Mouse (Mus musculus) lung, embryonic 15.5 days (tissue): ENCODE data around the gene Naaladl2. TPM values are rescaled to one million over a fixed set of nuclear protein-coding genes. Genes with fewer than 3 reads are reported as not detected.

Source experiments
- ATAC-seq: fragments of 200-750 bp; cut with Nextera tagmentation; 2 replicates; pipeline ENCODE4 v1.8.0; 2017; ENCODE audit warnings: moderate number of reproducible peaks, borderline replicate concordance; ENCODE audit not compliant: low FRiP score, low TSS enrichment; ENCODE audit errors: extremely low read depth
- H3K27ac ChIP-seq: fragments of 300-500 bp; sonication (generic); 2 replicates; pipeline ENCODE4 v1.5.1; 2015; ENCODE audit warnings: moderate library complexity, mild to moderate bottlenecking, inconsistent platforms
- H3K27me3 ChIP-seq: fragments of 300-500 bp; sonication (generic); 2 replicates; pipeline ENCODE4 v1.6.1; 2015; ENCODE audit warnings: inconsistent platforms
- H3K36me3 ChIP-seq: fragments of 300-500 bp; sonication (generic); 2 replicates; pipeline ENCODE4 v1.6.1; 2015; ENCODE audit warnings: inconsistent platforms
- H3K4me1 ChIP-seq: fragments of 300-500 bp; sonication (generic); 2 replicates; pipeline ENCODE4 v1.6.1; 2015; ENCODE audit warnings: inconsistent platforms
- H3K4me2 ChIP-seq: fragments of 300-500 bp; sonication (generic); 2 replicates; pipeline ENCODE4 v1.6.1; 2015; ENCODE audit warnings: inconsistent platforms, mild to moderate bottlenecking, moderate library complexity
- H3K4me3 ChIP-seq: fragments of 300-500 bp; sonication (generic); 2 replicates; pipeline ENCODE4 v1.5.1; 2015; ENCODE audit warnings: mild to moderate bottlenecking, inconsistent platforms
- H3K9ac ChIP-seq: fragments of 300-500 bp; sonication (generic); 2 replicates; pipeline ENCODE4 v1.6.1; 2015; ENCODE audit warnings: inconsistent platforms
- H3K9me3 ChIP-seq: fragments of 300-500 bp; sonication (generic); 2 replicates; pipeline ENCODE4 v1.6.1; 2016; ENCODE audit warnings: inconsistent platforms
- WGBS: fragments of 180-500 bp; shearing (Covaris S2); methylation state at CpG from one replicate; pipeline ENCODE4 v1.1.7; 2015; 5-methylcytosine and 5-hydroxymethylcytosine counted together
- polyA plus RNA-seq: library from polyadenylated mRNA; unstranded; fragments of >200 nt; fragmentation: Nextera tagmentation; extraction: Ambion mirVana; gene quantifications from 2 replicates; pipeline ENCODE4 v1.2.1, GENCODE M21; 2015

Naaladl2 gene
- polyA plus RNA-seq: 2.9 and 3.2 TPM in 2 replicates

DNA sequence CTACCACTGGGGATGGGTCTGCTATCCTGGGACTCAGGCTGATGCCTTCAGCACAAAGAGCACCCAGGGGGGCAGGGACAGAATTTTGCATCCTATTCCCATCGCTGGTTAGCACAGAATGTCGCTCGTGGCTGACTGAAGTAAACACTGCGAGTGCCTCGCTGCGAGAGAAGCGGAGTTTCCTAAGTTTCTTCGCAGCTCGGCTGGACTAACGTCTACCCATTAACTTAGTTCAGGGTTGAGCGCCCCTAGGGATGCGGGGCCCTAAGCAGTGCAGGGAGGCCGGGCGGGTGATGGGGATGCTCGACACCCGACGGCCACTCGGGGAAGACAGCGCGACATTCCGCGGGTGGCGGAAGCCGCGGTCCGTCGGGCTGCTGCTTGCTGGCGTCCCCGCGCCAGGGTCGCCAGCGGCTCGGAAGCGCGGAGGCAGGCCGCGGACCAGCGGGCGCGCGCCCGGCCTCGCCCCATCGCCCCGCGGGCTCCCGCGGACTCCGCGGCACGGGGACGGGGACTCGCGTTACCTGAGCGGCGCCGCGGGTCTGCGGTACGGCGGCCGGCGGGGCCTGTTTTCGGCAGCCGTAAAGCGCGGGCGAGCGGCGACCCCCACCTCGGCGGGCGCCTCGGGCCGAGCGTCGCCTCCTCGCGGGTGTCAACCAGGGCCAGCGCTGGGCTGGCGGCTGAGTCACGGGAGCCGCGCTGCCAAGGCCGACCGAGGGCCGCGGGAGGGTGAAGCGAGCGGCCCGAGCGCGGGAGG, at the start of gene Naaladl2:
Gene Naaladl2 (minus strand): TSS at position 707 of the 757 bp plus-strand sequence.
- Histone ChIP-seq H3K4me1 (no peaks in the 10 kb centered on the region), H3K27ac (peak within 1 kb of the TSS; percentile 29), H3K4me3 (peak within 1 kb of the TSS; percentile 61), H3K27me3 (no peaks in the 10 kb centered on the region), H3K36me3 (no peaks in the 10 kb centered on the region), H3K9ac (peak within 1 kb of the TSS; percentile 51), H3K9me3 (no peaks in the 10 kb centered on the region), H3K4me2 (peak within 1 kb of the TSS; percentile 60)
- under 1% methylated on average over 82 of the region's 93 CpGs for WGBS
- peak; percentile 93 for ATAC-seq

GRCm38 (mm10) chr3:25151721-25152120, 7.7 kb upstream of the Naaladl2 start:
- Histone ChIP-seq H3K4me2 (no peak overlapping the region), H3K36me3 (no peaks in the 10 kb centered on the region), H3K27me3 (no peaks in the 10 kb centered on the region), H3K4me3 (no peak overlapping the region), H3K9ac (no peak overlapping the region), H3K9me3 (peaks cover 10% of the 10 kb centered on the region), H3K4me1 (no peaks in the 10 kb centered on the region), H3K27ac (no peak overlapping the region)
- 86% methylated on average over 13 of the region's 13 CpGs for WGBS
- no peak for ATAC-seq

DNA sequence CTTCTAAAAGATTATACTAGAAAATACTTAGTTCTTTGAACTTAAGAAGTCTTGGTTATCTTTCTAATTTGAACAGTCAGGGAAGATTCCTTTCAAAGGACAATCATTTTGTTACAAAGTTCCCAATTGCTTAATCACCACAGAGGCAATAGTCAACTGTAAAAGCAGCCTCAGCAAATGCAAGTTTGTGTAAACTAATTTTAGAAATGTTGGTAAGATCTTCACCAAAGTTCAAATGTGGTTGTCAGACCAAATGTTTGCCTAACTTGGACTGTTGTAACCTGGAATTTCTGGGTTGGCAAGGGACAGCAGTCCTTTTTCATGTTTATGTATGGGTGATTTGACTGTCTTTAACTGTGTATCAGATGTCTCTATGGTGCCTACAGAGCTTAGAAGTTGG, 3.2 kb upstream of the Naaladl2 start:
- no peak for ATAC-seq
- Histone ChIP-seq H3K36me3 (no peaks in the 10 kb centered on the region), H3K4me2 (no peak overlapping the region), H3K9ac (no peak overlapping the region), H3K27me3 (no peaks in the 10 kb centered on the region), H3K4me1 (no peaks in the 10 kb centered on the region), H3K9me3 (peaks cover 6% of the 10 kb centered on the region; the same call in 1 of the 2 replicates), H3K4me3 (no peak overlapping the region), H3K27ac (no peak overlapping the region)

- Histone ChIP-seq H3K9me3 (no peaks in the 10 kb centered on the region), H3K9ac (no peak overlapping the region), H3K36me3 (no peaks in the 10 kb centered on the region), H3K4me3 (no peak overlapping the region), H3K4me1 (no peaks in the 10 kb centered on the region), H3K27ac (no peak overlapping the region), H3K27me3 (no peaks in the 10 kb centered on the region), H3K4me2 (peak overlapping the region; percentile 60; the same call in 1 of the 2 replicates)
- 18% methylated on average over 8 of the region's 8 CpGs for WGBS
- ATAC-seq: no peak
These were observed 1.1 kb upstream of the Naaladl2 start for GRCm38 (mm10) chr3:25144961-25145697.

GRCm38 (mm10) chr3:25143111-25143510, 950 bp downstream of the Naaladl2 start:
- no peak for ATAC-seq
- peak overlapping the region; percentile 60 for H3K4me2 ChIP-seq
- H3K4me1 ChIP-seq: no peaks in the 10 kb centered on the region
- WGBS: 40% methylated on average over 6 of the region's 6 CpGs
- no peak overlapping the region for H3K27ac ChIP-seq
- H3K36me3 ChIP-seq: no peaks in the 10 kb centered on the region
- no peaks in the 10 kb centered on the region for H3K27me3 ChIP-seq
- H3K4me3 ChIP-seq: peak overlapping the region; percentile 61
- no peaks in the 10 kb centered on the region for H3K9me3 ChIP-seq
- H3K9ac ChIP-seq: peak overlapping the region; percentile 51

- no peaks in the 10 kb centered on the region for H3K36me3 ChIP-seq
- no peak overlapping the region for H3K27ac ChIP-seq
- H3K4me3 ChIP-seq: no peak overlapping the region
- no peaks in the 10 kb centered on the region for H3K9me3 ChIP-seq
- ATAC-seq: no peak
- H3K9ac ChIP-seq: no peak overlapping the region
- no peak overlapping the region for H3K4me2 ChIP-seq
- no peaks in the 10 kb centered on the region for H3K4me1 ChIP-seq
- WGBS: 48% methylated on average over 3 of the region's 3 CpGs
- H3K27me3 ChIP-seq: no peaks in the 10 kb centered on the region
These were observed 12.2 kb downstream of the Naaladl2 start for GRCm38 (mm10) chr3:25131848-25132247.

DNA sequence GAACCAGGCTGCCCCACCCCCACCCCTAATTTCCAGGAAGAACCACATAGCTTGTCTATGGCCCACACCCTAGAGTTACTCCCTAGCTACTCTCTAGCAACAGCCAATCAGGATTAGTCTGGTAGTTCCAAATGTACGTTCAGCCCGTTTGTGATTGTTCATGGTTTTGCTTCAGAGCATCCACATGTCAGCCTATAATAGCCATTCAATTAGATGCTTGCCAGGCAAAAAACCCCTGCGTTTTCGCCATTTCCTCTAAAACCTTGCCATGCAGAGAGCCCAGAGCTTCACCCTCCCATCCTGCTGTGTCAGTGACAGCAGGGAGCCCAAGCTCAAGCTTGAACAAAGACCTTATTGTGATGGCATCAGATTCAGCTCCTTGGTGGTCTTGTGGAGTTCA, 16.2 kb downstream of the Naaladl2 start:
- ATAC-seq: no peak
- H3K27ac ChIP-seq: no peak overlapping the region
- no peaks in the 10 kb centered on the region for H3K4me1 ChIP-seq
- no peak overlapping the region for H3K4me3 ChIP-seq
- no peak overlapping the region for H3K4me2 ChIP-seq
- no peaks in the 10 kb centered on the region for H3K27me3 ChIP-seq
- no peak overlapping the region for H3K9ac ChIP-seq
- 62% methylated on average over 4 of the region's 4 CpGs for WGBS
- no peaks in the 10 kb centered on the region for H3K36me3 ChIP-seq
- no peaks in the 10 kb centered on the region for H3K9me3 ChIP-seq

GRCm38 (mm10) chr3:25124919-25125846, 18.9 kb downstream of the Naaladl2 start:
- Histone ChIP-seq H3K27me3 (no peaks in the 10 kb centered on the region), H3K4me3 (no peak overlapping the region), H3K9me3 (no peaks in the 10 kb centered on the region), H3K9ac (no peak overlapping the region), H3K4me1 (no peaks in the 10 kb centered on the region), H3K4me2 (no peak overlapping the region), H3K27ac (no peak overlapping the region), H3K36me3 (no peaks in the 10 kb centered on the region)
- 44% methylated on average over 5 of the region's 5 CpGs for WGBS
- no peak for ATAC-seq

DNA sequence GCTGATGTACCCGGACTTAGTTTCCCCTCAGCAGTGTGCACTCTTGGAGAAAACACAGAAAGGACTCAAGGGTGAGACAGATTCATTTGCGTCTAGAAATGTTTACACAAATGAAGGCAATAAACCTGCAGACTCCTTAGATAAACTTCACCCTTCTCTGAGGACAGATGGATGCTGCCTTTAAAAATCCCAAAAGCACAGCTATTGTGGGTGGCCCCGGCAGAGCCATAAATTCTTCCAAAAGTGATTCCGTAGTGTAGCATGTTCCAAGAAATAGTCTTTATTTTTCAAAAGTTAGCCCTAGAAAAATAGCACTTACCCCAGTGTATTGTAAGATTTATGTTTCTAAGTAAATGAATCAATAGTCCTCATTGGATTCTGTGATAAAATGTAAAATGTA, 31.0 kb downstream of the Naaladl2 start:
- Histone ChIP-seq H3K27me3 (no peaks in the 10 kb centered on the region), H3K9me3 (no peaks in the 10 kb centered on the region), H3K36me3 (no peaks in the 10 kb centered on the region), H3K4me1 (0 out of 2 replicates have a peak, but pooled peaks cover 4% of the 10 kb centered on the region), H3K9ac (no peak overlapping the region), H3K4me2 (no peak overlapping the region), H3K4me3 (no peak overlapping the region), H3K27ac (no peak overlapping the region)
- ATAC-seq: no peak
- WGBS: 72% methylated on average over 4 of the region's 4 CpGs

DNA sequence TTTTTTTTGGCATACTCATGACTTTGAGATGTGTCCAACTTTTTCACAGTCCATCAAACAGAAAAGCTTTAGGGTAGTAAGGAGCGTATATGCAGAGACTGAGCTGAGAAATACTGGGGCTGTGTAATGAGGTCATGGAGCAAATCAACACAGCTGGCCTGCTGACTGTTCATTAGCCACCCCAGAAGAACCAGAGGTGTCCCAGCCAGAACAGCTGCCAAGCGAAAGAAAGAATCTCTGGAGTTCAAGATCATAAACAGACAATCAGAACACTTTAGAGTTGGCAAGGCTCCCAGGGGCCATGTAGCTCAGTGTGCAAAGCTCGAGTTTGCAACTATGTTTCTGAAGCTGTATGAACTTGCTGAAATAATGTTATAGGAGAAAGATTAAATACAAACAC, 35.1 kb downstream of the Naaladl2 start:
- 0 out of 2 replicates have a peak, but pooled peaks cover 4% of the 10 kb centered on the region for H3K4me1 ChIP-seq
- no peaks in the 10 kb centered on the region for H3K27me3 ChIP-seq
- H3K27ac ChIP-seq: no peak overlapping the region
- no peak overlapping the region for H3K4me2 ChIP-seq
- H3K9ac ChIP-seq: no peak overlapping the region
- H3K36me3 ChIP-seq: no peaks in the 10 kb centered on the region
- H3K4me3 ChIP-seq: no peak overlapping the region
- WGBS: 33% methylated on average over 3 of the region's 3 CpGs
- no peaks in the 10 kb centered on the region for H3K9me3 ChIP-seq
- ATAC-seq: peak; percentile 100

- H3K9ac ChIP-seq: no peak overlapping the region
- no peaks in the 10 kb centered on the region for H3K4me1 ChIP-seq
- H3K4me3 ChIP-seq: no peak overlapping the region
- no peaks in the 10 kb centered on the region for H3K27me3 ChIP-seq
- no peaks in the 10 kb centered on the region for H3K9me3 ChIP-seq
- H3K4me2 ChIP-seq: no peak overlapping the region
- 39% methylated on average over 2 of the region's 2 CpGs for WGBS
- H3K27ac ChIP-seq: no peak overlapping the region
- ATAC-seq: no peak
- H3K36me3 ChIP-seq: no peaks in the 10 kb centered on the region
These were observed 51.1 kb downstream of the Naaladl2 start for GRCm38 (mm10) chr3:25092986-25093385.
